Mouse (Mus musculus): Measurements from ENCODE around the gene 1700008O03Rik. TPM values are rescaled to one million over a fixed set of nuclear protein-coding genes. Genes with fewer than 3 reads are reported as not detected.
A peak's percentile ranks its signal among the peaks of the same experiment; 100 is the strongest.

Gene 1700008O03Rik
- polyA plus RNA-seq (2016; fragmentation: Nextera tagmentation; extraction: Ambion mirVana), result 0.86 and 1.5 TPM in 2 replicates

- ATAC-seq (ENCODE audit: low FRiP score), result no peak
- peak within 1 kb of the TSS; percentile 65 for H3K9ac ChIP-seq
- H3K4me1 ChIP-seq, result peaks cover 19% of the 10 kb centered on the region
- peaks cover 29% of the 10 kb centered on the region for H3K27me3 ChIP-seq
- no peak within 1 kb of the TSS for H3K27ac ChIP-seq
- peak within 1 kb of the TSS; percentile 51 for H3K4me3 ChIP-seq (replicated peaks)
- WGBS, result 79% methylated on average over 12 of the region's 12 CpGs
- no peaks in the 10 kb centered on the region for H3K9me3 ChIP-seq
- H3K4me2 ChIP-seq, result peak within 1 kb of the TSS; percentile 93
- H3K36me3 ChIP-seq (replicated peaks), result no peaks in the 10 kb centered on the region
These were observed at the start of gene 1700008O03Rik for GRCm38 (mm10) chr7:44385720-44386119. 1700008O03Rik (minus strand) TSS chr7:44385820.

GRCm38 (mm10) chr7:44434089-44434488 is 48.5 kb upstream of the 1700008O03Rik start:
- H3K4me1 ChIP-seq, result peaks cover 53% of the 10 kb centered on the region
- no peak overlapping the region for H3K27ac ChIP-seq
- WGBS, result 79% methylated on average over 9 of the region's 9 CpGs
- no peak overlapping the region for H3K4me2 ChIP-seq
- H3K4me3 ChIP-seq (replicated peaks), result no peak overlapping the region
- no peaks in the 10 kb centered on the region for H3K9me3 ChIP-seq
- H3K36me3 ChIP-seq (replicated peaks), result peaks cover 15% of the 10 kb centered on the region
- no peaks in the 10 kb centered on the region for H3K27me3 ChIP-seq
- H3K9ac ChIP-seq, result no peak overlapping the region
- no peak for ATAC-seq (ENCODE audit: low FRiP score)

DNA sequence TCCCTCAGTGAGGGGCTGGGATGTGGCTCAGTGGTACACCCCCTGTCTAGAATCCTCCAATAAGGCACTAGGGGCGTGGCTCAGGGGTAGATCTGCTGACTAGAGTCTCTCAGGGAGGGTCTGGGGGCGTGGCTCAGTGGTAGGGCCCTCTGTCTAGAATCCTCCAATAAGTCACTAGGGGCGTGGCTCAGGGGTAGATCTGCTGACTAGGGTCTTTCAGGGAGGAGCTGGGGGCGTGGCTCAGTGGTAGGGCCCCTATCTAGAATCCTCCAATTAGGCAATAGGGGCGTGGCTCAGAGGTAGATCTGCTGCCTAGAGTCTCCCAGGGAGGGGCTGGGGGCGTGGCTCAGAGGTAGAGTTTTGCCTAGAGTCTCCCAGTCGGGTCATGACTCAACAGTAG is 47.8 kb upstream of the 1700008O03Rik start:
- peak; percentile 40 for ATAC-seq (ENCODE audit: low FRiP score)
- Histone ChIP-seq H3K36me3 (replicated peaks) (peaks cover 15% of the 10 kb centered on the region), H3K9ac (no peak overlapping the region), H3K4me1 (peaks cover 54% of the 10 kb centered on the region), H3K4me2 (no peak overlapping the region), H3K4me3 (replicated peaks) (no peak overlapping the region), H3K27me3 (no peaks in the 10 kb centered on the region), H3K27ac (no peak overlapping the region), H3K9me3 (no peaks in the 10 kb centered on the region)
- 5% methylated on average over 7 of the region's 7 CpGs for WGBS

GRCm38 (mm10) chr7:44432550-44432949 is 46.9 kb upstream of the 1700008O03Rik start:
- Histone ChIP-seq H3K9me3 (no peaks in the 10 kb centered on the region), H3K4me2 (no peak overlapping the region), H3K27me3 (no peaks in the 10 kb centered on the region), H3K27ac (peak overlapping the region; percentile 56), H3K9ac (no peak overlapping the region), H3K36me3 (replicated peaks) (peaks cover 15% of the 10 kb centered on the region), H3K4me1 (peaks cover 56% of the 10 kb centered on the region), H3K4me3 (replicated peaks) (no peak overlapping the region)
- no peak for ATAC-seq (ENCODE audit: low FRiP score)
- 79% methylated on average over 6 of the region's 6 CpGs for WGBS

GRCm38 (mm10) chr7:44429534-44430488 is 44.2 kb upstream of the 1700008O03Rik start:
- peak overlapping the region; percentile 88 for H3K4me2 ChIP-seq
- peak overlapping the region; percentile 99 for H3K27ac ChIP-seq
- H3K4me1 ChIP-seq, result peaks cover 58% of the 10 kb centered on the region
- H3K9ac ChIP-seq, result peak overlapping the region; percentile 95
- H3K36me3 ChIP-seq (replicated peaks), result 0 out of 2 replicates have a peak, but pooled peaks cover 5% of the 10 kb centered on the region
- H3K4me3 ChIP-seq (replicated peaks), result peak overlapping the region; percentile 82
- ATAC-seq (ENCODE audit: low FRiP score), result peak; percentile 34
- under 1% methylated on average over 31 of the region's 32 CpGs for WGBS
- H3K9me3 ChIP-seq, result no peaks in the 10 kb centered on the region
- H3K27me3 ChIP-seq, result no peaks in the 10 kb centered on the region; the same call in 1 of the 2 replicates

GRCm38 (mm10) chr7:44428968-44429521 is 43.4 kb upstream of the 1700008O03Rik start, which contains the start of gene Lrrc4b:
Lrrc4b (plus strand) TSS chr7:44429018.
- H3K27ac ChIP-seq, result peak within 1 kb of the TSS; percentile 99
- H3K4me3 ChIP-seq (replicated peaks), result peak within 1 kb of the TSS; percentile 82
- under 1% methylated on average over 41 of the region's 69 CpGs for WGBS
- 0 out of 2 replicates have a peak, but pooled peaks cover 1% of the 10 kb centered on the region for H3K36me3 ChIP-seq (replicated peaks)
- peak; percentile 73 for ATAC-seq (ENCODE audit: low FRiP score)
- H3K9ac ChIP-seq, result peak within 1 kb of the TSS; percentile 95
- H3K4me1 ChIP-seq, result peaks cover 58% of the 10 kb centered on the region
- H3K9me3 ChIP-seq, result no peaks in the 10 kb centered on the region
- H3K27me3 ChIP-seq, result no peaks in the 10 kb centered on the region; the same call in 1 of the 2 replicates
- H3K4me2 ChIP-seq, result peak within 1 kb of the TSS; percentile 88

- Histone ChIP-seq H3K4me3 (replicated peaks) (peak overlapping the region; percentile 82), H3K4me1 (peaks cover 56% of the 10 kb centered on the region), H3K36me3 (replicated peaks) (no peaks in the 10 kb centered on the region), H3K9ac (peak overlapping the region; percentile 95), H3K27me3 (no peaks in the 10 kb centered on the region; the same call in 1 of the 2 replicates), H3K4me2 (peak overlapping the region; percentile 88), H3K27ac (peak overlapping the region; percentile 99), H3K9me3 (no peaks in the 10 kb centered on the region)
- WGBS, result under 1% methylated on average over 17 of the region's 38 CpGs
- ATAC-seq (ENCODE audit: low FRiP score), result peak; percentile 42
These were observed 42.7 kb upstream of the 1700008O03Rik start for GRCm38 (mm10) chr7:44428171-44428950.

DNA sequence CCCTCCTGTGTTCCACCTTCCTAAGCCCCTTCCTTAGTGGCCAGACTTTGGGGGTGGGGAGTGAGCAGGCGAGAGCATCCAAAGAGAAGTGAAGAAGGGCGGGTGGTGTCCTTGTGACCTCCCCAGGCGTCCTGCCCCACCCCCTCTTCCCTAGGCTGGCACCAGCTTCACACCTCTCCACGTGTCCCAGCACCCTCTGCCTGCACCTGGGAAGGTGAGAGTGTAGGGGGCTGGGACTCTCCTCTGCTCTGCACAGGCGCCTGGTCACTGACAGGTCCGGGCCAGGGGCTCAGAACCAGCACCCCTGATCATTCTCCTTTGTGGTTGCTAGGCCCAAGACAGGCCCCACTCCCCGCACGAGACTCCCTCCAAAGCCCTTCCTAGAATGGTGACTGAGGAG is 42.0 kb upstream of the 1700008O03Rik start:
- Histone ChIP-seq H3K4me2 (peak overlapping the region; percentile 88), H3K9me3 (no peaks in the 10 kb centered on the region), H3K27me3 (no peaks in the 10 kb centered on the region; the same call in 1 of the 2 replicates), H3K27ac (peak overlapping the region; percentile 99), H3K4me3 (replicated peaks) (peak overlapping the region; percentile 82), H3K9ac (peak overlapping the region; percentile 95; the same call in 1 of the 2 replicates), H3K36me3 (replicated peaks) (no peaks in the 10 kb centered on the region), H3K4me1 (peaks cover 49% of the 10 kb centered on the region)
- ATAC-seq (ENCODE audit: low FRiP score), result peak; percentile 2; the same call in 1 of the 2 replicates
- WGBS, result 11% methylated on average over 8 of the region's 8 CpGs

DNA sequence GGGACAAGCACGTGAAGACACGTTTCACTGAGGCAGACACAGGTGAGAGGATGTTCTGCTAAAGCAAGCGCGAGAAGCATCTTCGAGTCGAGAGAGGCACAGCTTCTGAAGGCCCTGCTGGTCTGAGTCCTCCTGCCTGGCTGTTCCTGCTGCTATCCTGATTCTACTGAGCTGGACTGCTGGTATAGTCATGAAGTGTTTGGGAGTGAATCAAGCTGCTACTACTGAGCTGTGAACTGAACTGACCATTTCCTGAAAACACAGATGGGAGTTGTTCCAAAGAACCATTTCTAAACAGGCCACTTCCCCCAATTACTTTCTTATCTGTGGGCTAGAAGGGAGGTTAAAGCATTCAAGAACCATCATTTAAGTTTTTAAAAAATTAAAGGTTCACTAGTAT is 27.7 kb upstream of the 1700008O03Rik start:
- Histone ChIP-seq H3K36me3 (replicated peaks) (no peaks in the 10 kb centered on the region), H3K4me2 (no peak overlapping the region), H3K9ac (no peak overlapping the region), H3K27me3 (peaks cover 6% of the 10 kb centered on the region), H3K4me3 (replicated peaks) (no peak overlapping the region), H3K27ac (no peak overlapping the region), H3K9me3 (no peaks in the 10 kb centered on the region), H3K4me1 (no peaks in the 10 kb centered on the region)
- WGBS, result 89% methylated on average over 6 of the region's 6 CpGs
- no peak for ATAC-seq (ENCODE audit: low FRiP score)

DNA sequence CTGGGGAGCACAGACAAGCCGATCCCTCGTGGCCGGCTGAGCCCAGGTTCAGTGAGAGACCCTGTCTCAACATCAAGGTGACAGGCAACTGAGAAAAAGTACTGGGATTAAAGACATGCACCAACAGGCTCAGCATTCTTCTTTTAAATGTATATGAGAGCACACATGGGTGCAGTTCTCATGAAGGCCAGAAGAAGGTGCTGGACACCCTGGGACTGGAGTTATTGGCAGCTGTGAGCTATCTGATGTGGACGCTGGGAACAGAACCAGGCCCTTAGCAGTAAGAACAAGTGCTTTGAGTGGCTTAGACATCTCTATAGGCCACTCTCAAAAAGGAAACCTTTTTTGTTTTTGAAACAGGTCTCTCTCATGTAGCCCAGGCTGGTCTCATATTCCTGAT is 25.5 kb upstream of the 1700008O03Rik start:
- Histone ChIP-seq H3K27me3 (peaks cover 15% of the 10 kb centered on the region), H3K9me3 (no peaks in the 10 kb centered on the region), H3K4me2 (no peak overlapping the region), H3K27ac (no peak overlapping the region), H3K4me1 (peaks cover 3% of the 10 kb centered on the region), H3K9ac (no peak overlapping the region), H3K4me3 (replicated peaks) (no peak overlapping the region), H3K36me3 (replicated peaks) (no peaks in the 10 kb centered on the region)
- no peak for ATAC-seq (ENCODE audit: low FRiP score)
- WGBS, result 77% methylated on average over 4 of the region's 4 CpGs

- Histone ChIP-seq H3K9ac (no peak overlapping the region), H3K36me3 (replicated peaks) (no peaks in the 10 kb centered on the region), H3K4me2 (peak overlapping the region; percentile 58; the same call in 1 of the 2 replicates), H3K27ac (no peak overlapping the region), H3K4me3 (replicated peaks) (0 out of 2 replicates have a peak overlapping the region, but pooled peaks have one; percentile 39), H3K27me3 (peaks cover 29% of the 10 kb centered on the region), H3K9me3 (no peaks in the 10 kb centered on the region), H3K4me1 (peaks cover 11% of the 10 kb centered on the region)
- peak; percentile 70; the same call in 1 of the 2 replicates for ATAC-seq (ENCODE audit: low FRiP score)
- WGBS, result under 1% methylated on average over 5 of the region's 5 CpGs
These were observed 20.4 kb upstream of the 1700008O03Rik start for GRCm38 (mm10) chr7:44406015-44406355.

Measured in forebrain, embryonic 12.5 days (tissue).